Mouse (Mus musculus) ovary, postnatal 14 days (tissue): ENCODE measurements at regions not wholly inside any gene's neighbourhood (a gene's known extent, or its start where the extent isn't known, plus 50 kb on each side); places are given as distances from the start of the nearest gene placed in this dataset.

Experiments used
- DNase-seq: peaks from one replicate; pipeline ENCODE4 v3.0.0; 2022; ENCODE audit warnings: low spot score

GRCm38 (mm10) chr13:107167856-107168598 lies 146.1 kb upstream of the Kif2a start:
- DNase-seq = no peak

- DNase-seq = no peak
Observed at GRCm38 (mm10) chr13:107151548-107151947, 129.6 kb upstream of the Kif2a start.

GRCm38 (mm10) chr13:107141209-107141608 lies 119.3 kb upstream of the Kif2a start:
- DNase-seq = no peak

- no peak for DNase-seq
Observed at GRCm38 (mm10) chr13:107134125-107134524, 112.2 kb upstream of the Kif2a start.

GRCm38 (mm10) chr13:107126636-107127035 lies 104.7 kb upstream of the Kif2a start:
- DNase-seq = no peak

- no peak for DNase-seq
Observed at GRCm38 (mm10) chr13:107124130-107124668, 102.3 kb upstream of the Kif2a start.

- peak; percentile 80 for DNase-seq
Observed at GRCm38 (mm10) chr13:107113949-107114690, 92.2 kb upstream of the Kif2a start.

GRCm38 (mm10) chr13:107108045-107108444 lies 86.1 kb upstream of the Kif2a start:
- DNase-seq = no peak

- no peak for DNase-seq
Observed at GRCm38 (mm10) chr13:107107572-107107971, 85.6 kb upstream of the Kif2a start.

- DNase-seq = peak; percentile 7
Observed at GRCm38 (mm10) chr13:107105510-107105909, 83.6 kb upstream of the Kif2a start.

GRCm38 (mm10) chr13:107101598-107101997 lies 79.7 kb upstream of the Kif2a start:
- peak; percentile 75 for DNase-seq

GRCm38 (mm10) chr13:107100852-107101325 lies 79.0 kb upstream of the Kif2a start:
- no peak for DNase-seq

- no peak for DNase-seq
Observed at GRCm38 (mm10) chr13:107100116-107100515, 78.2 kb upstream of the Kif2a start.

GRCm38 (mm10) chr13:107097005-107097404 lies 75.1 kb upstream of the Kif2a start:
- no peak for DNase-seq

- DNase-seq = no peak
Observed at GRCm38 (mm10) chr13:107094976-107095716, 73.2 kb upstream of the Kif2a start.

GRCm38 (mm10) chr13:107094487-107094886 lies 72.6 kb upstream of the Kif2a start:
- DNase-seq = no peak

- no peak for DNase-seq
Observed at GRCm38 (mm10) chr13:107093683-107094082, 71.8 kb upstream of the Kif2a start.

- DNase-seq = no peak
Observed at GRCm38 (mm10) chr13:107088198-107088597, 66.3 kb upstream of the Kif2a start.

- DNase-seq = no peak
Observed at GRCm38 (mm10) chr13:107087355-107087754, 65.4 kb upstream of the Kif2a start.

GRCm38 (mm10) chr13:107078085-107078484 lies 56.2 kb upstream of the Kif2a start:
- no peak for DNase-seq

- no peak for DNase-seq
Observed at GRCm38 (mm10) chr13:107074917-107075316, 53.0 kb upstream of the Kif2a start.

- no peak for DNase-seq
Observed at GRCm38 (mm10) chr13:107073039-107073620, 51.2 kb upstream of the Kif2a start.
